Mouse (Mus musculus) heart, embryonic 16.5 days (tissue): Measurements from ENCODE around the gene Cyren. TPM values are rescaled to one million over a fixed set of nuclear protein-coding genes. Genes with fewer than 3 reads are reported as not detected.

Experiments
- ATAC-seq: fragments of 200-750 bp; cut with Nextera tagmentation; replicated peaks from 2 replicates; pipeline ENCODE4 v1.8.0; 2017; ENCODE audit warnings: moderate number of reproducible peaks; ENCODE audit not compliant: insufficient read depth, low FRiP score; ENCODE audit errors: extremely low read depth
- H3K27ac ChIP-seq: fragments of 300-500 bp; sonication (generic); 2 replicates; pipeline ENCODE4 v1.5.1; 2014; ENCODE audit warnings: mild to moderate bottlenecking, low read length, control low read depth, moderate library complexity
- H3K27me3 ChIP-seq: fragments of 300-500 bp; sonication (generic); 2 replicates; pipeline ENCODE4 v1.6.1; 2014; ENCODE audit warnings: low read length, mixed read lengths; ENCODE audit not compliant: control insufficient read depth, insufficient read depth
- H3K36me3 ChIP-seq: fragments of 300-500 bp; sonication (generic); 2 replicates; pipeline ENCODE4 v1.6.1; 2014; ENCODE audit not compliant: control insufficient read depth, insufficient read depth
- H3K4me1 ChIP-seq: fragments of 300-500 bp; sonication (generic); 2 replicates; pipeline ENCODE4 v1.6.1; 2014; ENCODE audit warnings: low read length, mixed read lengths; ENCODE audit not compliant: control insufficient read depth, insufficient read depth
- H3K4me2 ChIP-seq: fragments of 300-500 bp; sonication (generic); 2 replicates; pipeline ENCODE4 v1.6.1; 2014; ENCODE audit warnings: low read depth, mild to moderate bottlenecking, control low read depth, low read length
- H3K4me3 ChIP-seq: fragments of 300-500 bp; sonication (generic); 2 replicates; pipeline ENCODE4 v1.5.1; 2014; ENCODE audit warnings: mild to moderate bottlenecking, control low read depth, low read length
- H3K9ac ChIP-seq: fragments of 300-500 bp; sonication (generic); 2 replicates; pipeline ENCODE4 v1.6.1; 2014; ENCODE audit warnings: low read length, control low read depth
- H3K9me3 ChIP-seq: fragments of 300-500 bp; sonication (generic); replicated peaks from 2 replicates; pipeline ENCODE4 v1.6.1; 2016; ENCODE audit warnings: low read length; ENCODE audit not compliant: control insufficient read depth
- whole genome bisulfite sequencing: fragments of 180-500 bp; shearing (Covaris S2); extraction: QIAGEN DNeasy Blood & Tissue Kit; methylation state at CpG from one replicate; pipeline ENCODE4 v1.1.7; 2014; 5-methylcytosine and 5-hydroxymethylcytosine counted together
- polyA plus RNA-seq: library from polyadenylated mRNA; unstranded; fragments of >200 nt; fragmentation: Nextera tagmentation; extraction: Ambion mirVana; gene quantifications from 2 replicates; pipeline ENCODE4 v1.2.1, GENCODE M21; 2015

Cyren gene
- polyA plus RNA-seq, 1 experiment from 2014 or later, result 9.7 TPM

GRCm38 (mm10) chr6:34865711-34866593, 11.9 kb downstream of the Cyren start:
- H3K4me1 ChIP-seq, result peaks cover 43% of the 10 kb centered on the region
- H3K4me3 ChIP-seq, result no peak overlapping the region
- H3K9ac ChIP-seq, result no peak overlapping the region
- no peak overlapping the region for H3K4me2 ChIP-seq
- peak overlapping the region; percentile 84 for H3K27ac ChIP-seq
- H3K36me3 ChIP-seq, result no peaks in the 10 kb centered on the region
- no peaks in the 10 kb centered on the region for H3K27me3 ChIP-seq
- peak; percentile 73 for ATAC-seq
- 0 out of 2 replicates have a peak, but pooled peaks cover 2% of the 10 kb centered on the region for H3K9me3 ChIP-seq
- WGBS, result 40% methylated on average over 7 of the region's 7 CpGs

GRCm38 (mm10) chr6:34865213-34865612, 12.6 kb downstream of the Cyren start:
- Histone ChIP-seq H3K9me3 (0 out of 2 replicates have a peak, but pooled peaks cover 2% of the 10 kb centered on the region), H3K4me1 (peaks cover 43% of the 10 kb centered on the region), H3K9ac (no peak overlapping the region; the same call in 1 of the 2 replicates), H3K27me3 (no peaks in the 10 kb centered on the region), H3K4me2 (no peak overlapping the region), H3K4me3 (no peak overlapping the region), H3K36me3 (no peaks in the 10 kb centered on the region), H3K27ac (peak overlapping the region; percentile 75)
- WGBS, result 47% methylated on average over 5 of the region's 5 CpGs
- no peak for ATAC-seq

- 0 out of 2 replicates have a peak, but pooled peaks cover 2% of the 10 kb centered on the region for H3K9me3 ChIP-seq
- no peak overlapping the region; the same call in 1 of the 2 replicates for H3K4me2 ChIP-seq
- no peaks in the 10 kb centered on the region for H3K36me3 ChIP-seq
- no peak overlapping the region for H3K4me3 ChIP-seq
- peak overlapping the region; percentile 52; the same call in 1 of the 2 replicates for H3K27ac ChIP-seq
- H3K9ac ChIP-seq, result no peak overlapping the region; the same call in 1 of the 2 replicates
- ATAC-seq, result no peak
- 39% methylated on average over 9 of the region's 9 CpGs for WGBS
- H3K27me3 ChIP-seq, result no peaks in the 10 kb centered on the region
- peaks cover 32% of the 10 kb centered on the region for H3K4me1 ChIP-seq
Observed at GRCm38 (mm10) chr6:34863786-34864514, 13.9 kb downstream of the Cyren start.

- Histone ChIP-seq H3K9me3 (0 out of 2 replicates have a peak, but pooled peaks cover 2% of the 10 kb centered on the region), H3K27me3 (no peaks in the 10 kb centered on the region), H3K9ac (peak within 1 kb of the TSS; percentile 65), H3K4me3 (peak within 1 kb of the TSS; percentile 45), H3K4me1 (peaks cover 28% of the 10 kb centered on the region), H3K27ac (peak within 1 kb of the TSS; percentile 74), H3K4me2 (peak within 1 kb of the TSS; percentile 65), H3K36me3 (no peaks in the 10 kb centered on the region)
- ATAC-seq, result 0 out of 2 replicates have a peak, but pooled peaks have one; percentile 26
- 23% methylated on average over 11 of the region's 11 CpGs for whole genome bisulfite sequencing
Observed at GRCm38 (mm10) chr6:34862791-34863403, 15.0 kb downstream of the Cyren start, which contains the start of gene Tmem140. TSS of gene Tmem140 (plus strand) at chr6:34863146.

- 0 out of 2 replicates have a peak, but pooled peaks cover 2% of the 10 kb centered on the region for H3K9me3 ChIP-seq
- ATAC-seq, result no peak
- peak overlapping the region; percentile 74 for H3K27ac ChIP-seq
- H3K4me3 ChIP-seq, result peak overlapping the region; percentile 45
- no peaks in the 10 kb centered on the region for H3K36me3 ChIP-seq
- peak overlapping the region; percentile 65; the same call in 1 of the 2 replicates for H3K9ac ChIP-seq
- peak overlapping the region; percentile 65 for H3K4me2 ChIP-seq
- H3K4me1 ChIP-seq, result peaks cover 28% of the 10 kb centered on the region
- WGBS, result 89% methylated on average over 6 of the region's 6 CpGs
- no peaks in the 10 kb centered on the region for H3K27me3 ChIP-seq
Observed at GRCm38 (mm10) chr6:34862381-34862780, 15.5 kb downstream of the Cyren start.

- Histone ChIP-seq H3K4me1 (peaks cover 23% of the 10 kb centered on the region), H3K4me2 (no peak overlapping the region), H3K36me3 (no peaks in the 10 kb centered on the region), H3K27ac (no peak overlapping the region), H3K4me3 (no peak overlapping the region), H3K9me3 (0 out of 2 replicates have a peak, but pooled peaks cover 2% of the 10 kb centered on the region), H3K27me3 (no peaks in the 10 kb centered on the region), H3K9ac (no peak overlapping the region)
- 81% methylated on average over 11 of the region's 11 CpGs for WGBS
- no peak for ATAC-seq
Observed at GRCm38 (mm10) chr6:34861546-34862053, 16.3 kb downstream of the Cyren start.

- Histone ChIP-seq H3K4me1 (no peaks in the 10 kb centered on the region), H3K27me3 (no peaks in the 10 kb centered on the region), H3K4me2 (no peak overlapping the region), H3K9ac (no peak overlapping the region), H3K36me3 (no peaks in the 10 kb centered on the region), H3K27ac (no peak overlapping the region), H3K4me3 (no peak overlapping the region), H3K9me3 (no peaks in the 10 kb centered on the region)
- ATAC-seq, result no peak
- WGBS, result 87% methylated on average over 5 of the region's 5 CpGs
Observed at GRCm38 (mm10) chr6:34832352-34832751, 45.5 kb downstream of the Cyren start.

GRCm38 (mm10) chr6:34824406-34824805, 53.5 kb downstream of the Cyren start:
- H3K27ac ChIP-seq, result no peak overlapping the region
- H3K27me3 ChIP-seq, result no peaks in the 10 kb centered on the region
- H3K4me1 ChIP-seq, result no peaks in the 10 kb centered on the region
- H3K36me3 ChIP-seq, result no peaks in the 10 kb centered on the region
- H3K9ac ChIP-seq, result no peak overlapping the region
- ATAC-seq, result no peak
- H3K9me3 ChIP-seq, result no peaks in the 10 kb centered on the region
- no peak overlapping the region for H3K4me2 ChIP-seq
- no peak overlapping the region for H3K4me3 ChIP-seq
